Mouse (Mus musculus): ENCODE measurements around the gene Ttn.

The Ttn gene

GRCm38 (mm10) chr2:76850066-76850465, 132.3 kb downstream of the Ttn start:
- no peak for DNase-seq (ENCODE audit: extremely low read depth, low read depth)

DNA sequence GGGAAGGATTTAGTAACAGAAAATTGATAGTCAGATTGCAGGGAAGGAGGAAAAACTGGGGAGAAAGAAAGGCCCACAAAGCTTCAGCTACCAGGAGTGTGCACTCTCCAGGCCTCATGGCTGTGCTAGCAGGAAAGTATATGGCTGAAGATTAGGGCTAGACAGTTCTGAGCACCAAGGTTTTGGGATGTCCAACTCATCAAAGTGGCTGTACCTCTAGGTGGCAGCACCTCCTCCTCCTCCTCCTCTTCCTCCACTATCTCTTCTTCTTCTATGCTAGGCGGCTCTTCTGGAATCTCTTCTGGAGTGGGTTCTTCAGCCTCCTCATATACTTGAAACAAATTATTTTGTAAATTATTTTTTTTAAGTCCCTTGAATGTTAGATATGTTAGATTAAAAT, 139.2 kb downstream of the Ttn start:
- DNase-seq (ENCODE audit: extremely low read depth, low read depth): no peak

DNA sequence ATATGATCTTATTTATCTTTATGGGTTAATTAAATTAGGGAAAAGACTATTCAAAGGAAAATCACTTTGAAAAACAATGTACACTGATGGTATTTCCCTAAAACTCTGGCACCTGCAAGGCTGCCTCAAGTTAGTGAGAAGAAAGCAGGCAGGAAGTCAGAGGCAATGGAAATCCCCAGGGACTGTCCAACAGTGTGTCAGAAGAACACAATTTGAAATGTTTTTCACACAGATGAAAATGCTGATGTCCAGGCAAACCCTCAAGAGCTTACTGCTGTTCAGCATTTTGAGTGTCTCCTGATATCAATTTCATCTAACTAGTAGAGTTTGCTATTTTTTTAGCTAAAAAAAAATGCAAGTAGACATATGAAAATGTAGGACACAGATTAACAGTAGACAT, 161.9 kb downstream of the Ttn start:
- DNase-seq (ENCODE audit: extremely low read depth, low read depth): no peak

DNA sequence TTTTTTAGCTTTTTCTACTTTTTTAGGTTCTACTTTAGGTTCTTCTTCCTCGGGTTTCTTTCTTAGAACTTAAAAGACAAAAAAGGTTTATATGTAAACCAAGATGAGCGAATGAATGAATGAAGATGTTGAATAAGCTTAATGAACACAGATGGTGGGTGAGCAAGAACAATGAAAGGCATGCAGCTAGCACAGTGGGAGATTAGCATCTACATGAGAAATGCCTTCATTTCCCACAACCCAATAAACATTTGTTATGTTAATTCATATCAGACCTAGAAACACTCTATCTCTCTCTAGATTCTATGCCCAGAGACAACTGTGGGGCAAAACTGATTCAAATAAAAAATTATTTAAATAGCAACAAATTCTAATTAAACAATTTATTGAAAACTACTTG, 164.6 kb downstream of the Ttn start:
- no peak for DNase-seq (ENCODE audit: extremely low read depth, low read depth)

DNA sequence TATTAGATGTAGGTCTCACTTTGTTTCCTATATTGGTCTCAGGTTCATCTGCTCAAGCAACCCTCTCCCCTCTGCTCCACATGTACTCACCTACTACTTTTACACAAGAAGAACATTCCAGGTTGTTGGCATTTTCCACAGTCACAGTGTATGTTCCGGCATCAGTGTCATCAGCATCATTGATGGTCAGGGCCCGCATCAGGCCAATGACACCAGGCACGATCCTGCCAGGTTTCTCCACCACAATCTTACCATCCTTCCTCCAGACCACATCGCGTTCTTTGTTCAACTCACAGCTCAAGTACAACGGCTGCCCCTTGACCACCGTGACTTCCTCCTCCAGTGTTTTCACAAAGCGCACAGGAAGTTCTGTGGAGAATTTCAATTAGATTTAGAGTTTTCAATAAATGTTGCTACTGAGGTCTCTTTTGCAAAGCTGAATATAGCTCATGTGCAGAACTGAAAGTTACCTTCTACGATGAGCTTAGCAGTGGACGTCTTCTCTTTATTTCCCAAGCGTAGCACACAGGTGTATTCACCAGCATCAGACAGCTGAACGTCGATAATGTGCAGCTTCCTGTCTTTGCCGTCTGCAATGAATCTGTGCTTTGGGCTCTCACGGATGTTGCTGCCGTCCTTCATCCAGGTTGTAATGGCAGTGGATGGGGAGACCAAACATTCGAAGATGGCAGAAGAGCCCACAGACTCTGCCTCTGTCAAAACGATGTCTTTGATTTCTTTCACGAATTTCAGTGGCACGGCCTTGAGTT, 168.1 kb downstream of the Ttn start:
- no peak for DNase-seq (ENCODE audit: extremely low read depth, low read depth)

- DNase-seq (ENCODE audit: extremely low read depth, low read depth): no peak
These were observed 171.2 kb downstream of the Ttn start for GRCm38 (mm10) chr2:76811160-76811559.

DNA sequence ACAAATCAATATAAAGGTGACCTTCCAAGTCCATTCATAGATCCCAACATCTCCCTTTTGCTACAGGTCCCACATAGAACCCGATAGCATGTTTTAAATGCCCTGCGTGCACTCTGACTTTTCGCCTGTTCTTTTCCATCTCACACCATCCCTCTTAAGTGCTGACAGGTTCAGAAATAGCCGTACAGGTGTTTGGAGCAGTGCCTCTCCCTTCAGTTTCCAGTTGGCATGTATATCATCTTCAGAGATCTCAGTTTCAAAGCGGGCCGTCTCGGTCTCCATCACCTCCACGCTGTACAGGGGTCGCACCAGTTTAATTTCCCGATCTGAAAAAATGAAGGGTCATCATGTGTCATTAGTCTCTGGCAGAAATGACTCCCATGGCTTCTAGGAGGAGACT, 174.0 kb downstream of the Ttn start:
- no peak for DNase-seq (ENCODE audit: extremely low read depth, low read depth)

DNA sequence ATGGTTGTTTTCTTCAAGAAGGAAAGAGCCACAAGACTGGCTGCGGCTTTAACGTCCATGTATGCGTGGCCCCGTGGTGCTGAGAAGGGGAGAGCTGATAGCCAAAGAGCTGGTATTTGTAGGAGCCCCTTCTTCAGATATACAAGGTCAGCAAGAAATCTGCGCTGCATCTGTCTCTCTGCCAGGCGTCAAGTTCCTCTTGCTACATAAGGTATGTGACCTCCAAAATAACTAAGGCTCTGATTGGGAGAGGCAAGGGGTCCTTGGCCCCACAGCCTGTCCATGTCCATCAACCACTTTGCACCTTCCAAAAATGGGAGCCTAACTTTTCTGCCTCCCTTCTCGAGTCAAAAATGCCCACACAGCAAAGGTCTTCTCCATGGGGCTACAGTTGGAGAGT, 175.1 kb downstream of the Ttn start:
- no peak for DNase-seq (ENCODE audit: extremely low read depth, low read depth)

GRCm38 (mm10) chr2:76806861-76807260, 175.5 kb downstream of the Ttn start:
- DNase-seq (ENCODE audit: extremely low read depth, low read depth): no peak

DNA sequence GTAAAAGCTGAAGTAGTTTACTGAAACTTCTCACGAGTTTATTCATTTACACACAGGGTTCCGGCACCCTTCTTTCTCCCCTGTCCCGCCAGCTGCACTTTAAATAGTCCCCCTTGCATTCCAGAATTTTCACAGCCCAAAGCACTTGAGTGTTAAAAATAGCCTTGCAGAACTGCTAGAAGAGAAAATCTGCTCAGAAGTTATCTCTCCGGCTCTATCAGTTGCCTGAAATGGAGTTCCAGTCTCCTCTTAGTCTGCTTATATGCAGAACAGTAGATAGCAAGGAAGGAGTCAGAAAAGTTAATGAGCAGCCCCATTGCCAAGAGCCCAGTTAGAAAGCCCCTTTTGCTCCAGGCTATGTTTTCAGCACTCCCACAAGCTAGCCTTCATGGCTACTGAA, 176.0 kb downstream of the Ttn start:
- no peak for DNase-seq (ENCODE audit: extremely low read depth, low read depth)

- no peak for DNase-seq (ENCODE audit: extremely low read depth, low read depth)
These were observed 177.0 kb downstream of the Ttn start for GRCm38 (mm10) chr2:76805191-76805892.

GRCm38 (mm10) chr2:76784171-76784570, 198.2 kb downstream of the Ttn start:
- DNase-seq (ENCODE audit: extremely low read depth, low read depth): no peak

DNA sequence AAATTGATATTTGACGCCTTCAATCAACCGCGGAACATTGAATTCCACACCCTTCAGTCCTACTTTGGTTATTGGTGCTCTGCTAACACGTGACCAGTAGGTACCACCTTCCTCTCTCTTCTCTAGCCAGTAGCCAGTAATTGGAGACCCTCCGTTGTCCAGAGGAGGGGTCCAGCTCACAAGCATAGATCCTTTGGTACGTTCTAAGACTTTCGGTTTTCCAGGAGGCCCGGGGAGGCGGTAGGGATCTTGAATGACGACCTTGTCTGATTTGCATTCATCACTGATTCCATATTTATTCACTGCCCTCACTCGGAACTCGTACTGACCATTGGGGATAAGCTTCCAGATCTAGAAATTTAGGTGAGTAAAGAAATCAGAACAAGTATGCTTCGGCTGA, 201.6 kb downstream of the Ttn start:
- no peak for DNase-seq (ENCODE audit: extremely low read depth, low read depth)

- DNase-seq (ENCODE audit: extremely low read depth, low read depth): no peak
These were observed 212.5 kb downstream of the Ttn start for GRCm38 (mm10) chr2:76769831-76770230.

GRCm38 (mm10) chr2:76767231-76767630, 215.1 kb downstream of the Ttn start:
- DNase-seq (ENCODE audit: extremely low read depth, low read depth): no peak

- DNase-seq (ENCODE audit: extremely low read depth, low read depth): no peak
These were observed 217.8 kb downstream of the Ttn start for GRCm38 (mm10) chr2:76764526-76764925.

- no peak for DNase-seq (ENCODE audit: extremely low read depth, low read depth)
These were observed 220.2 kb downstream of the Ttn start for GRCm38 (mm10) chr2:76762154-76762553.

DNA sequence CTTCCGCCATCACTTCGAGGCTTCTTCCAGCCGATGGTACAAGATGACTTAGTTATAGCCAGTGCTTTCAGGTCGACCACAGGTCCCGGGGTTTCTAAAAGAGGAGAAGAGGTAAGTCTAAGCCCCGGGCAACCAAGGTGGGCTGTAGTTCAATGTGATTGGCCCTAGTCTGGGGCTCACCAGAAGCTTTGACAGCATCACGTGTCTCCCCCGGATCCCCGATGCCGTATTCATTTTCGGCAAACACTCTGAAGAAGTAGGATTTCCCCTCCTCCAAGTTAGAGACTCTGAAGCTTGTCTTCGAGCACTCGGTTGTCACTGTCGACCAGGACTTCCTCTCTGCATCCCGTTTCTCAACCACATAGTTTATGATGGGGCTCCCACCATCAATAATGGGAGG, 225.9 kb downstream of the Ttn start:
- no peak for DNase-seq (ENCODE audit: extremely low read depth, low read depth)

DNA sequence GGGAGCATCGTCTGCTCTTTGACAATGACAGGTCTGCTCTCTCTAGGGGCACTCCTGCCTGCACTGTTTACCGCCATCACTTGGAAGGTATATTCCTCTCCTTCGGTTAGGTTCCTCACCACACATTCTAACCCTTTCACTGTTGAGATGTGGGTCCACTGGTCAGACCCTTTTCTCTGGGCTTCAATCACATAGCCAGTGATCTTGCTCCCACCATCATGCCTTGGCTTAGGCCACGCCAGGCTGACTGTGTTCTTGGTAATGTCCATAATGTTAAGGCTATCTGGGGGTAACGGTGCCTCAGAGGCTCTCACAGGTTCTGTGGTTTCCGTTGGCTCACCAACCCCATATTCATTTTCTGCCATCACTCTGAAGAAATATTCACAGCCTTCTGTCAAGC, 230.4 kb downstream of the Ttn start:
- DNase-seq (ENCODE audit: extremely low read depth, low read depth): no peak

DNA sequence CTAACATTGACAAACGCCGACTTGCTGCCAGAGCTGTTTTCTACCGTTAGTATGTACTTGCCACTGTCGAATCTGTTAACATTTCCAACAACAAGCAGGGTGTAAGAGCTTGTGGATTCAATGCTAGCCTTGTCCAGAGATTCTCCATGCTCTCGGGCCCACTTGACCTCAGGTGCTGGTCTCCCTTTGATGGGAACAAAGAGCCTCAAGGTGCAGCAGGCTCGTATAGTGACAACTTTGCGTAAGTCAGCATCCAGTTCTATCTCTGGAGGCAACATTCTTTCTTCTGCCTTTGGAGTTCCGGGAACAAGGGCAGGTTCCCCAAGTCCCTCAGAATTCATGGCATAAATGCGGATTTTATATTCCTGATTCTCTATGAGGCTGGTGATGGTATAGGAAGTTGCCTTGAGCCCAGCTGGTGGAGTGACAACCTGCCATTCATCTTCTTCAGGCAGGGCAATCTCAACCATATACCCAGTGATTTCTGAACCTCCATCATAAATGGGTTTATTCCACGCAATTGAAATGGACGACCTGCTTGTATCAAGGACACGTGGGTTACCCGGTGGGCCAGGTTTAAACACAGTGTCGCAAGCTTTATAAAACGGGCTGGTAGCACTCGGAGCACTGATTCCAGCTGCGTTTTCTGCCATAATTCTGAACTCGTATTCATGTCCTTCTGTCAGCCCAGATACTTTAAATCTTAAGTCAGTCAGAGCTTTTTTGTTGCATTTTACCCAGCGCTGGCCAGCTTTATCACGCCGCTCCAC, 232.8 kb downstream of the Ttn start:
- DNase-seq (ENCODE audit: extremely low read depth, low read depth): no peak

- no peak for DNase-seq (ENCODE audit: extremely low read depth, low read depth)
These were observed 233.7 kb downstream of the Ttn start for GRCm38 (mm10) chr2:76748696-76749095.

GRCm38 (mm10) chr2:76719650-76720049, 262.7 kb downstream of the Ttn start:
- DNase-seq (ENCODE audit: extremely low read depth, low read depth): no peak
